Mouse (Mus musculus): Measurements from ENCODE around the gene Ccdc62.

GRCm38 (mm10) chr5:123964208-123964607 is 33.7 kb downstream of the Ccdc62 start:
- TF ChIP-seq CTCF (IDR thresholded peaks at IDR 0.05; ENCODE audit: control insufficient read depth, insufficient read depth, low read length) (no peak), POLR2A (IDR thresholded peaks at IDR 0.05; ENCODE audit: borderline replicate concordance, control insufficient read depth, low read depth, low read length) (no peak)
